Mouse (Mus musculus): ENCODE data around the gene Wdtc1. TPM values are rescaled to one million over a fixed set of nuclear protein-coding genes. Genes with fewer than 3 reads are reported as not detected.

The Wdtc1 gene
- polyA plus RNA-seq, 1 experiment: 49.6 TPM

GRCm38 (mm10) chr4:133390042-133390441 lies 36.8 kb upstream of the Wdtc1 start:
- DNase-seq (ENCODE audit: low read depth): no peak
- TF ChIP-seq CTCF (IDR thresholded peaks at IDR 0.05; ENCODE audit: borderline replicate concordance, extremely low read depth, insufficient read depth, insufficient read length) (no peak), POLR2A (IDR thresholded peaks at IDR 0.05; ENCODE audit: borderline replicate concordance, extremely low read depth, insufficient read depth, insufficient read length, poor library complexity, severe bottlenecking) (no peak)

- peak; percentile 64 for DNase-seq (ENCODE audit: low read depth)
- TF ChIP-seq CTCF (IDR thresholded peaks at IDR 0.05; ENCODE audit: borderline replicate concordance, extremely low read depth, insufficient read depth, insufficient read length): no peak
- no peak for TF ChIP-seq POLR2A (IDR thresholded peaks at IDR 0.05; ENCODE audit: borderline replicate concordance, extremely low read depth, insufficient read depth, insufficient read length, poor library complexity, severe bottlenecking)
Observed at GRCm38 (mm10) chr4:133388781-133389552, 35.7 kb upstream of the Wdtc1 start.

DNA sequence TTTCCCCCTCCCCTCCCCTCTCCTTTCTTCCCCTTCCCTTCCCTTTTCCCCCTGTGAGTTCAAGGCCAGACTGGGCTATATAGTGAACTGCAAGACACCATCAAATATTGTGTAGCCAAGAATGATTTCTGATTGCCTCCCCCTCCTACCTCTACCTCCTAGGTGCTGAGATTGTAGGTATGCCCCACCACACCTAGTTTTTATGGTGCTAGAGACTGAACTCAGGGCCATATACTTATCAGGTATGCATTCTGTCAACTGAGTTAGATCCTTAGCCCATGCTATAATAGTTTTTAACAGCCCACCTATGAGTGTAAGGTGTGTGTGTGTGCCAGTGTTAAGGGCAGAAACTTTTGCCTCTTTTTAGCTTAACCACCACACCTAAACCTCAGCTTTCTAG lies 33.8 kb upstream of the Wdtc1 start:
- TF ChIP-seq CTCF (IDR thresholded peaks at IDR 0.05; ENCODE audit: borderline replicate concordance, extremely low read depth, insufficient read depth, insufficient read length) (no peak), POLR2A (IDR thresholded peaks at IDR 0.05; ENCODE audit: borderline replicate concordance, extremely low read depth, insufficient read depth, insufficient read length, poor library complexity, severe bottlenecking) (no peak)
- no peak for DNase-seq (ENCODE audit: low read depth)

DNA sequence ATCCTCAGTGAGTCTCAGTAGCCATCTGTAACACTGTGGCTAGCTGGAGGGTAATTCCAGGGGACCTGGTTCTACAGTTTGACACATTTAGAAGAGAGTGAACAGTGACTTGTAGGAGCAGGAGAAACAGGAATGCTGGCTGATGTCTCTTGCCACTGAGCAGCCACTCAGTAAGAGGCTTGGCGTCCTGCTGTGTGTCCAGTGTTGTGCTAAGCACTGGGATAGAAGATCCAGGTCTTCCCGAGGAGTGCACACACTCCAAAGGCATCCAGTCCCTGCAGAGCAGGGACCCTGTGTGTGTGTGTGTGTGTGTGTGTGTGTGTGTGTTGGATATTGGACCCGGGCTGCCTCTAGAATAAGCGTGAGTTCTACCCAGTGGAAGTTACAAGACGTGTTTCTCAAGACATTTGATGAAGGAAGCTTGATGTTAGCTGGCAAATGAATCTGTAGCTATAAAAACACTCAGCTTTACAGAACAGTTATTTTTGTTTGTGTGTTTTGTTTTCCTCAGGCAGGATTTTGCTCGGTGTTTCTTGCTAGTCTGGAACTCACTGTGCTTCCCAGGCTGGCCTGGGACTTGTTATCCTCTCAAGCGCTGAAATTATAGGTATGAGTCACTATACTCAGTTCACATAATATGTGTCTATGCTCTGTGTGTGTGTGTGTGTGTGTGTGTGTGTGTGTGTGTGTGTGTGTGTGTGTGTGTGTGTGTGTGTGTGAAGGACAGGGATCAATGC lies 32.9 kb upstream of the Wdtc1 start:
- no peak for TF ChIP-seq CTCF (IDR thresholded peaks at IDR 0.05; ENCODE audit: borderline replicate concordance, extremely low read depth, insufficient read depth, insufficient read length)
- TF ChIP-seq POLR2A (IDR thresholded peaks at IDR 0.05; ENCODE audit: borderline replicate concordance, extremely low read depth, insufficient read depth, insufficient read length, poor library complexity, severe bottlenecking): no peak
- DNase-seq (ENCODE audit: low read depth): no peak

DNA sequence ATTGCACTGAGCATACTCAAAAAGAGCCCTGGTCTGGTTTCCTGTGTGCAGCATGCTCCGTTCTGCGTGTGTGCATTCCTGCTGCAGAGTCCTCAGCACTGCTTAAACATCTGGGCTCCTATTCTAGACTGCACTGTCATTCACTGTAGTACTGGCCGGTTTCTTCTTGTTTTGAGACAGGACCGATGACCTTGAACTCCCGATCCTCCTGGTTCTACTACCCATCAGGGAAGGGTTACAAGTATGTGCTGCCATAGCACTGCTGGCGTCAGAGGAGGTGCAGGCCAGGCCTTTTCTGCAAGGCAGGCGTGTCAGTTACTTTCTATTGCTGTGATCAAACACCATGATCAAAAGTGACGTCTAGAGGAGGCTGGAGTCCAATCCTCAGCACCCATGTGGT lies 27.9 kb upstream of the Wdtc1 start:
- no peak for DNase-seq (ENCODE audit: low read depth)
- no peak for TF ChIP-seq POLR2A (IDR thresholded peaks at IDR 0.05; ENCODE audit: borderline replicate concordance, extremely low read depth, insufficient read depth, insufficient read length, poor library complexity, severe bottlenecking)

DNA sequence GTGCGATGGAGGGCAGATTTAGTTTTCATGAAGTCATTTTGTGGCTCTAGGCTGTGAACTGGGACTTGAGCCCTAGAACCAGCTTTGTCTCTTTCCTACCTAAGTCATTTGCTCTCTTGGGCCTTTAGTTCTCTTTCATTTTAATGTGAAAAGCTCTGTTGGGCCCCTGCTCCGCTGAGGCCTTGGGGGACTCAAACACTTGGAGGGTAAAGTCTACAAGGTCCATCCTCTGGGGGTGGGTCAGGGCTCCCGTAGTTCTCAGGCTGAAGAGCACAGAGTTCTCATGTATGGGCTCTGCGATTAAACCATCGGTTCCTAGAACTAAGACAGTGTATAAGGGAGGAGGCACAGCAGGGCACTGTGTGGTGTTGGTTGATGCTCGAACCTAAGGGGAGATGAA lies 27.3 kb upstream of the Wdtc1 start:
- TF ChIP-seq CTCF (IDR thresholded peaks at IDR 0.05; ENCODE audit: borderline replicate concordance, extremely low read depth, insufficient read depth, insufficient read length): no peak
- TF ChIP-seq POLR2A (IDR thresholded peaks at IDR 0.05; ENCODE audit: borderline replicate concordance, extremely low read depth, insufficient read depth, insufficient read length, poor library complexity, severe bottlenecking): no peak
- no peak for DNase-seq (ENCODE audit: low read depth)

DNA sequence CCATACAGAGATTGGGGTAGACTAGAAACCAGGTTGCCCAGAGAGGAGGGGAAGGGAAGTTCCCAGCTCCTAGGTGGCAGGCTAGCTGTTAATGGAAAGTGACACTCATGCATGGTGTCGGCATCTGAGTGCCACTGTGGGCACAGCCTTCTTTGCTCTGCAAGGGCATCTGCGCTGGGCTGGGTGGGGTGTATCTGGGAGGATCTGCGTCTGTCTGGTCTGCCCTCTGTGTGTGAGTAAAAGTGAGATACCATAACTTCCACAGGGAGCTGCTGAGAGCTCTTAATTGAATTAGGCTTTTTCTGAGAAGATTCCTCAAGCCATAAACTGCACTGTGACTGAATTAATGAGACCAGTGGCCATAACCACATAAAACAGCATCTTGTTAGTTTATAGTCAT lies 26.6 kb upstream of the Wdtc1 start:
- TF ChIP-seq POLR2A (IDR thresholded peaks at IDR 0.05; ENCODE audit: borderline replicate concordance, extremely low read depth, insufficient read depth, insufficient read length, poor library complexity, severe bottlenecking) (no peak), CTCF (IDR thresholded peaks at IDR 0.05; ENCODE audit: borderline replicate concordance, extremely low read depth, insufficient read depth, insufficient read length) (no peak)
- no peak for DNase-seq (ENCODE audit: low read depth)

DNA sequence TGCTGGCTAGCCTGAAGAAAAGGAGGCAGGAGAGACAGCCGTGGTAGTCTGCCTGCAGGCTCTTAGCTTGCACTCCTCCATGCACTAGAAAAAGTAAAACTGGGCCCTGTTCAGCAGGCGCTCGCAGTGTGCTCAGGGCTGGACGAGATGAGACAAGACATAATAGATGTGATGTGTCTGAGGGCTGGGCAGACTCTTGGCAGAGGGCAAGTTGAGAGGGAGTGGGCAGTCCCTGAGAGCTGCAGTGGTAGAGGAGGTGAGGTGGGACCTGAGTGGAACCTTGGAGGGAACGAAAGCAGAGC lies 25.7 kb upstream of the Wdtc1 start:
- DNase-seq (ENCODE audit: low read depth): peak; percentile 13
- TF ChIP-seq CTCF (IDR thresholded peaks at IDR 0.05; ENCODE audit: borderline replicate concordance, extremely low read depth, insufficient read depth, insufficient read length) (no peak), POLR2A (IDR thresholded peaks at IDR 0.05; ENCODE audit: borderline replicate concordance, extremely low read depth, insufficient read depth, insufficient read length, poor library complexity, severe bottlenecking) (no peak)

DNA sequence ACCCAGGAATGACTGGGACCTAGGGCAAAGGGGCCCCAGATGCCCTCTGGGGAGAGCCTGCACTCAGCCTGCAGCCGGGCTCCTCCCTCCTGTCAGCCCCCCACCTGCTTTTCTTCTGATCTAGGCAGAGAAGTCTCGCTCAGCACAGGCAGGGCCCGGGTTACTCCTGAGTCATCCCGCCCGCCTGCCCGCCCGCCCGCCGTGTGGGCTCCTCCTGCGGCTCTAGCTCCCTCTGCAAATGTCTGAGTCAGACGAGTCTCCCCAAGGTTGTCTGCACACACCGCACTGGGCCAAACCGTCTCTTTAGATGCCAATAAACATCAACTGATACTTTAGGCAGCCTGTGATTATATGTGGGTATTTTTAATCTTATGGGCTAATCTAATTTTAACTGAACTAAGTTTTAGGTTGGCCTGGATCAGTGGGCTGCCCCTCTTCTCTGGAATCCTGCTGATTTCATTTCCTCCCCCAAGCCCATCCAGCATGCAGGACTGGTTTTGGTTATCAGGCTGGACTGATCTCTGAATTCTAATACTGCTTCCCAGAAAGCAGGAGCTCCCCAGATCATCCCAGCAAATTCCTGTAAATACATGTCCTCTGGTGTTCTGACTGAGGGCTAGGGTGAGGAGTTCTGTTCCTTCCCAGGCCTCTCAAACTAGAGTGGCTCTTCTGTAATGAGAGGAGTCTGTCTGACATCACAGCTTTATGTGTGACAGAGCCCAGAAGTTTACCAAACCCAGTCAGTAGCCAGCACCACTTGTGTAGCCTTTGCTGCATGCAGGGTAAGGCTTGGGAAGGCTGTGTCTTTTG lies 25.2 kb upstream of the Wdtc1 start:
- peak; percentile 54 for DNase-seq (ENCODE audit: low read depth)
- no peak for TF ChIP-seq CTCF (IDR thresholded peaks at IDR 0.05; ENCODE audit: borderline replicate concordance, extremely low read depth, insufficient read depth, insufficient read length)
- TF ChIP-seq POLR2A (IDR thresholded peaks at IDR 0.05; ENCODE audit: borderline replicate concordance, extremely low read depth, insufficient read depth, insufficient read length, poor library complexity, severe bottlenecking): no peak

- peak; percentile 18 for DNase-seq (ENCODE audit: low read depth)
Observed at GRCm38 (mm10) chr4:133375812-133376577, 22.7 kb upstream of the Wdtc1 start.

GRCm38 (mm10) chr4:133374011-133374410 lies 20.7 kb upstream of the Wdtc1 start:
- DNase-seq (ENCODE audit: low read depth): no peak
- no peak for TF ChIP-seq POLR2A (IDR thresholded peaks at IDR 0.05; ENCODE audit: borderline replicate concordance, extremely low read depth, insufficient read depth, insufficient read length, poor library complexity, severe bottlenecking)
- no peak for TF ChIP-seq CTCF (IDR thresholded peaks at IDR 0.05; ENCODE audit: borderline replicate concordance, extremely low read depth, insufficient read depth, insufficient read length)

More at GRCm38 (mm10) chr4:133375812-133376577, 22.7 kb upstream of the Wdtc1 start:
- TF ChIP-seq CTCF (IDR thresholded peaks at IDR 0.05; ENCODE audit: borderline replicate concordance, extremely low read depth, insufficient read depth, insufficient read length) (no peak), POLR2A (IDR thresholded peaks at IDR 0.05; ENCODE audit: borderline replicate concordance, extremely low read depth, insufficient read depth, insufficient read length, poor library complexity, severe bottlenecking) (no peak)

Measured in brain, embryonic 14.5 days (tissue).